Mouse (Mus musculus): ENCODE data around the gene Pmm2.

- TF ChIP-seq USF1 (IDR thresholded peaks at IDR 0.05; ENCODE audit: low read depth) (no peak), POLR2A (IDR thresholded peaks at IDR 0.05; ENCODE audit: insufficient read length, low read depth) (no peak), MAX (IDR thresholded peaks at IDR 0.05; ENCODE audit: low read depth) (no peak), CEBPB (IDR thresholded peaks at IDR 0.05; ENCODE audit: insufficient read depth, poor library complexity, severe bottlenecking) (no peak), MYOG (IDR thresholded peaks at IDR 0.05; ENCODE audit: control insufficient read depth in 1 of 3, insufficient read depth in 1 of 3, insufficient read length in 2 of 3, low read depth in 2 of 3) (no peak), SRF (IDR thresholded peaks at IDR 0.05; ENCODE audit: control insufficient read depth, insufficient read length, low read depth) (no peak), MYOD1 (IDR thresholded peaks at IDR 0.05; ENCODE audit: control insufficient read depth in 1 of 3, insufficient read length in 2 of 3, low read depth in 2 of 3) (no peak), POLR2AphosphoS2 (IDR thresholded peaks at IDR 0.05; ENCODE audit: insufficient read length, low read depth) (no peak), E2F4 (IDR thresholded peaks at IDR 0.05; ENCODE audit: insufficient read depth) (no peak), TCF12 (IDR thresholded peaks at IDR 0.05; ENCODE audit: insufficient read depth, poor library complexity, severe bottlenecking) (no peak)
Measured at GRCm38 (mm10) chr16:8699556-8699955, 62.1 kb downstream of the Pmm2 start.

Data from myocyte (in vitro differentiated cells).